Mouse (Mus musculus) c-Kit-positive CD71-positive TER-119-positive erythroid progenitor cells, embryonic 14.5 days (primary cell): ENCODE data around the gene Wars2.
A peak's percentile ranks its signal among the peaks of the same experiment; 100 is the strongest.

Experiments
- DNase-seq: peaks from one replicate; pipeline ENCODE4 v3.0.0-alpha.2; 2013; ENCODE audit warnings: low spot score

Gene Wars2

DNA sequence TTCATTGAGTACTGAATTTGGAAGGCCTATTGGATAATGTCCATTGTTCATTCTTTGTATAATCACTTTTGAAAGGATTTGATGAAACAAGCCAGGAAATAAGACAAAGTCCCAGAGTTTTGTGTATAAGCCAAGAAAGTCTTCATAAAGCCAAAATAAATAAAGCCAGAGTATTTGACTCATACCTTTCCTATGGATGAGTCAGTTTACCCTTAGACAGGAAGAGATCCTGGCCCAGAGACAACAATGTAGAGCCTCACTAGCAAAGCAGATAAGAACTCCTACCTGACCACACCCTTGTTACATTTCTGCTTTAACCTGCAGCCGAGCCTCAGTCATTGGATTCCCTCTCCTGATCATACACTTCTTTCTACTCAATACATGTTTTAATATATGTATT lies 47.2 kb downstream of the Wars2 start:
- DNase-seq = no peak

DNA sequence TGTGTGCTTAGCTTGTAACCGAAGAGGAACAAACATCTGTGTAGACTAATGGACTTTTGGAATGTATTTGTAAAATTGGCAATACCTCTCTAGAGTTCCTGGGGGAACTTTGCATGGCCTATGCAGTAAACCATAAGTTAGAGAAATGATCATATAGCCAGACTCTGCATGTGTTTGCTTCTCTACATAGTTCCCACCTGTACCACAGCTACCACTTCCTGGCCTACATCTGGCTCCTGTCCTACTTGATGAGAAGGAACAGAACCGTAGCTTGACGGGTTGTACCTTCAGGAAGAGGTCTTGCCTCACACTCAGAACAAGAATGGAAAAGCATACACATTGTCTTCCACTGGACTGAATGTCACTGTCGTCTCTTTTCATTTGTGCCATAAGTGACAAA lies 52.7 kb downstream of the Wars2 start:
- DNase-seq = no peak

GRCm38 (mm10) chr3:99203331-99203730 lies 62.5 kb downstream of the Wars2 start:
- DNase-seq = no peak

- DNase-seq = no peak
Measured at GRCm38 (mm10) chr3:99208416-99208815, 67.5 kb downstream of the Wars2 start.

DNA sequence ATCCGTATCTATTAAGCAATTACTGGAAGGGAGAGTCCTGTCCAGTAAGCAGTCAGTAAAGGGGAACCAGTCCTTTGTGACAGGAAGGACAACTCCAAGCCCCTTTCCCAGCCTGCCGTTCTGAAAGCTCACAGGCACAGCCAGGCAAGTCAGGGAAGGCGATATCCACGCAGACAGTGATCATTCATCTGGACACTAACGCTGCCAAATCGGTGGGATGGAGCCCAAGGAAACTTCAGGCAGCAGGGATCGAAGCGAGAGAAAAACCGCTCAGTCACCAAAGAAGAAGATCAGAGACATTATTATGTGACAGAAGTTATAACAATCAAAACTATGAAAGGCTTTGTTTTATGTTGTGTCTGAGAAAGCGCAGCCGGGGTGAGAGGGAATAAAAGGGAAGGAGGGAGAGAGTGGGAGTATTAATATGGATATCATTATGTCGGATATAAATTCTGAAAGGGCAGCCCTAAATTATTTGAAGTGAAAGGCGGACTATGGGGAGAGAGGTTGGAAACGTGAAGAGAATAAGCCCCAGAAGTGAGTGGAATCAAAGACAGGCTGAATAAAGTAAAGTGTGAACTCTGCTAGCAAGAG lies 70.3 kb downstream of the Wars2 start:
- no peak for DNase-seq

GRCm38 (mm10) chr3:99227807-99228206 lies 86.9 kb downstream of the Wars2 start:
- DNase-seq = no peak

- DNase-seq = peak; percentile 25
Measured at GRCm38 (mm10) chr3:99233393-99234318, 92.8 kb downstream of the Wars2 start.

- DNase-seq = no peak
Measured at GRCm38 (mm10) chr3:99234319-99234869, 93.5 kb downstream of the Wars2 start.

DNA sequence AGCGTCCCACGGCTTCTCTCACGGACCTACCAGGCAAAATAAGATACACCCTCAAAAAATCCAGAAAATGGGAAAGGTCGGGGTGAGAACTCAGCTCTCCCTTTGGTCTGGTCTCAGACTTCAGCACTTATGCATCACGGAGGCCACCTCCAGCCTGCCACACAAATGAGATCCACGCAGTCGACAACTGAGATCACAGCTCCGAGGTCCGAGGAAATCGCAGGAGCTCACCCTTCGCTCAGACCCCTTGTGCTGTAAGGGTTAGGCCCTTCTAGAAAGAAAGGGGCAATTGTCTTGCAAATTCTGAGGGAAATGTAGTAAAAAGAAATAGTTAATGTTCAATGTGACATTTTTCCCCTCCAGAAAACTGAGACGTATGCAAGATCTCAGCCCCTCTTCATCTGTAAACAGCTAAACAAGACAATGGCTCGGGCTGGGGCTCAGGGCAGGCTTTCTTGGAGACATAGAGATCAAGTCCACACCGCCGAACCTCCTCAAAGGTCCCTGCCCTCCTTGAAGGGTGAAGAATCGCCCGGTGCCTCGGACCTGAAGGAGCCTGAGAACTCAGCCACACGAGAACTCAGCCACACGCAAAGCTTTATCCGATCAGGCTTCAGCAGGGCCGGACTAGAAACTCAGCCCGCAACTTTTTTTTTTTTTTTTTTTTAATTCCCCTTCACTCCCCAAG lies 94.4 kb downstream of the Wars2 start:
- no peak for DNase-seq

DNA sequence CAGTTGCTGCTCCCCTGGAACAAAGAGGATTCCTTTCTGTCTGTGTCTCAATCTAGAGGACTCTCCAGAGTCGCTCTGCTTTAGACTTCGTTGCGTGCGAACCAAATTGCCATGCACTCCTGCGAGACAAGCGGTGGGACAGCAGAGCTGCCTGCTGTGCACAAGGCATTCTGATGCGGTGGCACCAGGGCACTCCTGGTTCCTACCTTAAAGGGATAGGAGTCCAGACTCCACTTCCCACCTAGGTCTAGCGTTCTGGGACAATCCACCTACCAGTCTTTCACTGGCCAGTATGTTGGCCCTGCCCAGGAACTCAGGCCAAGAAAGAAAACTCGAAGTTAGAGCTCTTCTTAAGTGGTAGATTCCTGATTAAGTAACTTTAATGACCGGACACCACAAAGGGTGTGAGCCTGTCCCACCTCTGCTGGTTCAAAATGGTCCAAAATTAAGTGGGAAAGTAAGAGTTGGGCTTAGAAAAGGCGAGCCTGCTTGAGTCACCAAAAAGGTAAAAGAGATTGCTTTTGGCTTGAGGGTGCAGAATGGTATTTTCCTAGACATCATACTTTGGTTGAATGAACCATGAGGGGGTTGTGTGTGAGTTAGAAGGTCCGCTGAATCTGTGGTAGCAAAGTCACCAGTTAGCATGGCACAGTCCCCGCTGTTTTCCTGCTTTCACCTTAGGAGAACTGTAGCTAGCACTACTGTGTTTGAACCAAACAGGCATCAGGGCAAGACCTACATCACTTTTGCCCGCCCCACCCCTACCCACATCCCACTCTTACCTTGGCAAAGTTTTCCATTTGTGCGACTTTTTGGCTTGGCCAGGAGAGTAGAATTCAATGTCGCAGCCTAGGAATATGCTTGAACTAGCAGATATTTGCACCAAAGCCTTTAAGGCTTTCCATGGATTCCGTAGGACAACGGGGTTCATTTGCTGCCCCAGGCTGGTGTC lies 95.2 kb downstream of the Wars2 start:
- no peak for DNase-seq

- no peak for DNase-seq
Measured at GRCm38 (mm10) chr3:99238691-99239090, 97.8 kb downstream of the Wars2 start.

DNA sequence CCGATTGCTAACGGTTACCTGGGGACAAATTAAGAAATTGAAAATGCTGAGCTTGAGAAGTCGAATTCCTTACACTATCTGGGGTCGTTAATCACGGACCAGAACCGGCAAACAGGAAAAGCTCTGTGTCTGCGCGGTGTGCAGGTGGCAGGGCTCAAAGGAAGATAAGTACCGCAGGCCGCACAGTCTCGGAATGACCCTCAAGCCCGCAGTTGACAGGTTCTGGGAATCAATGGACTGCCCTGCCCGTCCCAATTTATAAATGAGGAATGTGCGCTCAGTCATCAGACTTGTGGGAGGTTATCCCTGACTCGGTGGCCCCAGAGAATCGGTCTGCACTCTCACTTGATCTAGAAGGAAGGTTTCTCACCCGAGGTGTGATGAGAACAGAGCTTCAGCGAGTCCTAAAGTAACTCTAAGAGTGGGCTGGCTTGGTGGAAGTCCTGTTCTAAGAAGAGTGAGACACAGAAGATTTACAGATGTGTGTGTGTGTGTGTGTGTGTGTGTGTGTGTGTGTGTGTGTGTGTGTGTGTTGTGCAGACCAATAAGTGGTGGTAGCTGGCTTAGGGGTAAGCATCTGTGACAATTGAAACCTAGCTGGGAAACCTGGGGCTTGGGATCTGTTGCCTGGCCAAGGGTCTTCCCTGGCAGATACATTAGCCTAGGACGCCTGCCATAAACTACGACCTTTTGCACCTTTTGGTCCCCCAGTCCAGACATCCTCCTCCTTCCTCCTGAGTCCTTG lies 98.6 kb downstream of the Wars2 start:
- DNase-seq = no peak

DNA sequence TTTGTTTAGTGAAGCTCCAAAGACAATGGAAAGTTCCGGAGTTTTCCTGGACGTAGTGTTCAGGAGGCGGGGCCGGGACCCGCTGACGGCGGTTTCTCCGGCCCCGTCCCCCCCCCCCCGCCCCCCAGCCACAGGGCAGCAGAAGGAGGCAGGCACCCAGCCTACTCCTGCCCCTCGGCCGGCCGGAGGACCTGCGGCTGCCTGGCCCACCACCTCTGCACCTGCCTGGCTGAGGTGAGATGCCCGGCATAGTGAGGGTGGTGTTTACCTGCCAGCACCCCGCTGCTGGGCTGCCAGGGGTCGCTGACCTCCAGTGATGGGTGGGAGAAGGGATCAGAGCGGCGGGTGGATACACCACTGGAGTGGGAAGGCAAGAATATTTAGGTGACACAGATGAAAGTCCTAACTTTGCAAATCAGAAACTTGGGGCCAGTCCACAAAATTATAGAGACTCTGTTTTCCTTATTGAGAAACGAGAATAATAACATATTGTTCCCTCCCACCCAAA lies 99.4 kb downstream of the Wars2 start, which contains the start of gene Tbx15:
Gene Tbx15, plus strand, starts transcription at position 169 of the 508 bp plus-strand sequence.
- no peak for DNase-seq

DNA sequence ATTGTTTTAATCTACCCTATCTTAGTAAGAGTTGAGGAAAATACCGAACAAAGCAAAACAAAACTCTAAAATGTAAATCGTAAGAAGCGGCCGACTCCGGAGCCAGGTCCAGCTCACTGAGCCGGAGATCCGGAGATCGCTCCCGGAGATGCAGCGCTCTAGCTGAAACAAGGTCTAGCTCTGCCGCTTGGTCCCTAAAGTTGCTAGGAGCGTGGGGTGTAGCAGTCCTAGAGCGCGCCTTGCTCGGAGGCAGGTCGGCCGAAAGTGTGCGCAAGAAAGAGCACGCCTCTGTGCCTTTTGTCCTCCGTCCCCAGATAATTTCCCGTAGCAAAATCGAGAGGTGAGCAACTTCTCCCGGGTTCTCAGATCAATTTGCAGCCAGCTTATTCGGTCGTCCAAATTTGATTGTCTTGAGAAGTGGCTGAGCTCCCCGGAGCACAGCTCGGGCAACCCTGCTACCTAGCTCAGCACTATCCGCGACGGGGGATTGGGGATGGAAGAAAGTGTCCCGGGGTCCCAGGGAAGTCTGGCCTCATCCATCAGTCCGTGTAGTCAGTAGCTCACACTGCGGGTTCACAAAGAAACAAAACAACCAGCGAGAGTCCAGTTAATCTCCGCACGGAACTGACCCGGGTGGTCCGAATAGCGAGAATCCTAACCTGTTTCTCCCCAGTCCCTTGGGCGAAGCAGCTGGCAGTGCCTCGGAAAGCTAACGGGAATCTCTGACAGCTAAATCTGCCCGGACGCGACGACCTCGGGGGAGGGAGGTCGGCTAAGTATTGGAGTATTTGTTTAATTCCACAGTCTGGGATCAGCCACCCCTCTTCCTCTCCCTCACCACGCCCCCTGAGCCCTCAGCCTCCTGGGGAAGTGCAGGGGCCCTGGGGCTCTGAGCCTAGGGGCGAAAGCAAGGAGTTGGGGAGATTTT lies 100.2 kb downstream of the Wars2 start:
- no peak for DNase-seq

- DNase-seq = no peak
Measured at GRCm38 (mm10) chr3:99242481-99242880, 101.6 kb downstream of the Wars2 start.

DNA sequence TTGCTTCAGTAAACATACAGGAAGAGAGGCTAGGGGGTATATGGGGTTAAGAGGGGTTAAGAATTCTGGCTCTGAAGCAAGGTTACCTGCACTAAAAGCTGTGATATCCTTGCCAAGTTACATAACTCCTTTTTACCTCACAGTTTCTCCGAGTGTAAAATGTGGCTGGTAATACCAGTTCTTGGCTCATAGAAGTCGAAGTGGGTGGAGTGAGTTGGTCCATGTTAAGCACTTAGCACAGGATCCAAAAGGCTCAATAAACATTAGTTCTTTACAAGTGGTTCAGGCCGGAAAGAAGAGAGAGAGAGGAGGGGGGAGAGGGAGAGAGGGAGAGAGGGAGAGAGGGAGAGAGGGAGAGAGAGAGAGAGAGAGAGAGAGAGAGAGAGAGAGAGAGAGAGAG lies 104.5 kb downstream of the Wars2 start:
- DNase-seq = no peak

- no peak for DNase-seq
Measured at GRCm38 (mm10) chr3:99246629-99247028, 105.8 kb downstream of the Wars2 start.

GRCm38 (mm10) chr3:99247586-99247985 lies 106.7 kb downstream of the Wars2 start:
- no peak for DNase-seq
